Mouse (Mus musculus): ENCODE measurements at regions not wholly inside any gene's neighbourhood (a gene's known extent, or its start where the extent isn't known, plus 50 kb on each side); places are given as distances from the start of the nearest gene placed in this dataset.

GRCm38 (mm10) chr1:137117866-137118265 is 157.6 kb upstream of the Nr5a2 start:
- no peak for ATAC-seq
- no peak overlapping the region for H3K9ac ChIP-seq (ENCODE audit: low read depth, low read length)
- H3K9me3 ChIP-seq (ENCODE audit: control insufficient read depth, low read length): no peaks in the 10 kb centered on the region
- no peaks in the 10 kb centered on the region for H3K27me3 ChIP-seq (replicated peaks; ENCODE audit: control insufficient read depth, insufficient read depth, low read length)
- H3K27ac ChIP-seq (ENCODE audit: low read length): no peak overlapping the region
- 79% methylated on average over 3 of the region's 3 CpGs for WGBS
- H3K4me2 ChIP-seq (ENCODE audit: low read depth, low read length): no peak overlapping the region
- no peaks in the 10 kb centered on the region for H3K36me3 ChIP-seq (ENCODE audit: control insufficient read depth, insufficient read depth, low read length)
- no peaks in the 10 kb centered on the region for H3K4me1 ChIP-seq (ENCODE audit: control insufficient read depth, insufficient read depth, low read length)
- no peak overlapping the region for H3K4me3 ChIP-seq (ENCODE audit: low read length)

GRCm38 (mm10) chr1:137106444-137106843 is 146.2 kb upstream of the Nr5a2 start:
- Histone ChIP-seq H3K27me3 (replicated peaks; ENCODE audit: control insufficient read depth, insufficient read depth, low read length) (no peaks in the 10 kb centered on the region), H3K9me3 (ENCODE audit: control insufficient read depth, low read length) (no peaks in the 10 kb centered on the region), H3K4me2 (ENCODE audit: low read depth, low read length) (no peak overlapping the region), H3K27ac (ENCODE audit: low read length) (no peak overlapping the region), H3K36me3 (ENCODE audit: control insufficient read depth, insufficient read depth, low read length) (no peaks in the 10 kb centered on the region), H3K4me1 (ENCODE audit: control insufficient read depth, insufficient read depth, low read length) (no peaks in the 10 kb centered on the region), H3K9ac (ENCODE audit: low read depth, low read length) (no peak overlapping the region), H3K4me3 (ENCODE audit: low read length) (no peak overlapping the region)
- 81% methylated on average over 2 of the region's 2 CpGs for WGBS
- no peak for ATAC-seq

- Histone ChIP-seq H3K4me3 (ENCODE audit: low read length) (no peak overlapping the region), H3K36me3 (ENCODE audit: control insufficient read depth, insufficient read depth, low read length) (no peaks in the 10 kb centered on the region), H3K27ac (ENCODE audit: low read length) (no peak overlapping the region), H3K27me3 (replicated peaks; ENCODE audit: control insufficient read depth, insufficient read depth, low read length) (no peaks in the 10 kb centered on the region), H3K4me2 (ENCODE audit: low read depth, low read length) (no peak overlapping the region), H3K4me1 (ENCODE audit: control insufficient read depth, insufficient read depth, low read length) (no peaks in the 10 kb centered on the region), H3K9me3 (ENCODE audit: control insufficient read depth, low read length) (no peaks in the 10 kb centered on the region), H3K9ac (ENCODE audit: low read depth, low read length) (no peak overlapping the region)
- 30% methylated on average over 9 of the region's 9 CpGs for WGBS
- no peak for ATAC-seq
Observed at GRCm38 (mm10) chr1:137091762-137092161, 131.5 kb upstream of the Nr5a2 start.

- Histone ChIP-seq H3K27ac (ENCODE audit: low read length) (no peak overlapping the region), H3K4me2 (ENCODE audit: low read depth, low read length) (no peak overlapping the region)
Observed at GRCm38 (mm10) chr1:137088148-137088547, 127.9 kb upstream of the Nr5a2 start.

GRCm38 (mm10) chr1:137086766-137087165 is 126.5 kb upstream of the Nr5a2 start:
- Histone ChIP-seq H3K4me3 (ENCODE audit: low read length) (no peak overlapping the region), H3K4me2 (ENCODE audit: low read depth, low read length) (no peak overlapping the region), H3K9me3 (ENCODE audit: control insufficient read depth, low read length) (no peaks in the 10 kb centered on the region), H3K4me1 (ENCODE audit: control insufficient read depth, insufficient read depth, low read length) (no peaks in the 10 kb centered on the region), H3K27me3 (replicated peaks; ENCODE audit: control insufficient read depth, insufficient read depth, low read length) (no peaks in the 10 kb centered on the region), H3K27ac (ENCODE audit: low read length) (no peak overlapping the region), H3K36me3 (ENCODE audit: control insufficient read depth, insufficient read depth, low read length) (no peaks in the 10 kb centered on the region), H3K9ac (ENCODE audit: low read depth, low read length) (no peak overlapping the region)
- 96% methylated on average over 3 of the region's 3 CpGs for WGBS
- ATAC-seq: no peak

More at GRCm38 (mm10) chr1:137088148-137088547, 127.9 kb upstream of the Nr5a2 start:
- Histone ChIP-seq H3K4me1 (ENCODE audit: control insufficient read depth, insufficient read depth, low read length) (no peaks in the 10 kb centered on the region), H3K27me3 (replicated peaks; ENCODE audit: control insufficient read depth, insufficient read depth, low read length) (no peaks in the 10 kb centered on the region), H3K4me3 (ENCODE audit: low read length) (no peak overlapping the region), H3K36me3 (ENCODE audit: control insufficient read depth, insufficient read depth, low read length) (no peaks in the 10 kb centered on the region), H3K9me3 (ENCODE audit: control insufficient read depth, low read length) (no peaks in the 10 kb centered on the region), H3K9ac (ENCODE audit: low read depth, low read length) (no peak overlapping the region)
- 37% methylated on average over 10 of the region's 10 CpGs for WGBS
- 0 out of 2 replicates have a peak, but pooled peaks have one; percentile 23 for ATAC-seq

GRCm38 (mm10) chr1:137083500-137083899 is 123.3 kb upstream of the Nr5a2 start:
- no peak overlapping the region for H3K4me3 ChIP-seq (ENCODE audit: low read length)
- H3K27ac ChIP-seq (ENCODE audit: low read length): no peak overlapping the region
- WGBS: 44% methylated on average over 1 of the region's 1 CpGs
- H3K36me3 ChIP-seq (ENCODE audit: control insufficient read depth, insufficient read depth, low read length): no peaks in the 10 kb centered on the region
- no peak overlapping the region for H3K4me2 ChIP-seq (ENCODE audit: low read depth, low read length)
- no peaks in the 10 kb centered on the region for H3K9me3 ChIP-seq (ENCODE audit: control insufficient read depth, low read length)
- no peaks in the 10 kb centered on the region for H3K27me3 ChIP-seq (replicated peaks; ENCODE audit: control insufficient read depth, insufficient read depth, low read length)
- H3K4me1 ChIP-seq (ENCODE audit: control insufficient read depth, insufficient read depth, low read length): no peaks in the 10 kb centered on the region
- ATAC-seq: no peak
- no peak overlapping the region for H3K9ac ChIP-seq (ENCODE audit: low read depth, low read length)

- Histone ChIP-seq H3K9ac (ENCODE audit: low read depth, low read length) (no peak overlapping the region), H3K36me3 (ENCODE audit: control insufficient read depth, insufficient read depth, low read length) (no peaks in the 10 kb centered on the region), H3K9me3 (ENCODE audit: control insufficient read depth, low read length) (no peaks in the 10 kb centered on the region), H3K4me2 (ENCODE audit: low read depth, low read length) (no peak overlapping the region), H3K27me3 (replicated peaks; ENCODE audit: control insufficient read depth, insufficient read depth, low read length) (no peaks in the 10 kb centered on the region), H3K27ac (ENCODE audit: low read length) (no peak overlapping the region), H3K4me3 (ENCODE audit: low read length) (no peak overlapping the region), H3K4me1 (ENCODE audit: control insufficient read depth, insufficient read depth, low read length) (no peaks in the 10 kb centered on the region)
- 61% methylated on average over 11 of the region's 11 CpGs for WGBS
- no peak for ATAC-seq
Observed at GRCm38 (mm10) chr1:137079401-137080003, 119.3 kb upstream of the Nr5a2 start.

- 34% methylated on average over 9 of the region's 9 CpGs for WGBS
- ATAC-seq: no peak; the same call in 1 of the 2 replicates
- H3K27me3 ChIP-seq (replicated peaks; ENCODE audit: control insufficient read depth, insufficient read depth, low read length): no peaks in the 10 kb centered on the region
- H3K4me2 ChIP-seq (ENCODE audit: low read depth, low read length): no peak overlapping the region; the same call in 1 of the 2 replicates
- no peaks in the 10 kb centered on the region for H3K9me3 ChIP-seq (ENCODE audit: control insufficient read depth, low read length)
- no peak overlapping the region for H3K9ac ChIP-seq (ENCODE audit: low read depth, low read length)
- H3K27ac ChIP-seq (ENCODE audit: low read length): no peak overlapping the region
- no peaks in the 10 kb centered on the region for H3K36me3 ChIP-seq (ENCODE audit: control insufficient read depth, insufficient read depth, low read length)
- no peak overlapping the region for H3K4me3 ChIP-seq (ENCODE audit: low read length)
- H3K4me1 ChIP-seq (ENCODE audit: control insufficient read depth, insufficient read depth, low read length): no peaks in the 10 kb centered on the region
Observed at GRCm38 (mm10) chr1:137074787-137075186, 114.5 kb upstream of the Nr5a2 start.

- no peak overlapping the region for H3K9ac ChIP-seq (ENCODE audit: low read depth, low read length)
- H3K4me3 ChIP-seq (ENCODE audit: low read length): no peak overlapping the region
- ATAC-seq: no peak
- H3K9me3 ChIP-seq (ENCODE audit: control insufficient read depth, low read length): no peaks in the 10 kb centered on the region
- H3K4me1 ChIP-seq (ENCODE audit: control insufficient read depth, insufficient read depth, low read length): no peaks in the 10 kb centered on the region
- no peaks in the 10 kb centered on the region for H3K36me3 ChIP-seq (ENCODE audit: control insufficient read depth, insufficient read depth, low read length)
- no peak overlapping the region for H3K4me2 ChIP-seq (ENCODE audit: low read depth, low read length)
- H3K27ac ChIP-seq (ENCODE audit: low read length): no peak overlapping the region
- WGBS: 70% methylated on average over 8 of the region's 8 CpGs
- no peaks in the 10 kb centered on the region for H3K27me3 ChIP-seq (replicated peaks; ENCODE audit: control insufficient read depth, insufficient read depth, low read length)
Observed at GRCm38 (mm10) chr1:137073857-137074572, 113.8 kb upstream of the Nr5a2 start.
